ENCODE assay signal across 8 mouse cellular contexts in the genomic region with DNA sequence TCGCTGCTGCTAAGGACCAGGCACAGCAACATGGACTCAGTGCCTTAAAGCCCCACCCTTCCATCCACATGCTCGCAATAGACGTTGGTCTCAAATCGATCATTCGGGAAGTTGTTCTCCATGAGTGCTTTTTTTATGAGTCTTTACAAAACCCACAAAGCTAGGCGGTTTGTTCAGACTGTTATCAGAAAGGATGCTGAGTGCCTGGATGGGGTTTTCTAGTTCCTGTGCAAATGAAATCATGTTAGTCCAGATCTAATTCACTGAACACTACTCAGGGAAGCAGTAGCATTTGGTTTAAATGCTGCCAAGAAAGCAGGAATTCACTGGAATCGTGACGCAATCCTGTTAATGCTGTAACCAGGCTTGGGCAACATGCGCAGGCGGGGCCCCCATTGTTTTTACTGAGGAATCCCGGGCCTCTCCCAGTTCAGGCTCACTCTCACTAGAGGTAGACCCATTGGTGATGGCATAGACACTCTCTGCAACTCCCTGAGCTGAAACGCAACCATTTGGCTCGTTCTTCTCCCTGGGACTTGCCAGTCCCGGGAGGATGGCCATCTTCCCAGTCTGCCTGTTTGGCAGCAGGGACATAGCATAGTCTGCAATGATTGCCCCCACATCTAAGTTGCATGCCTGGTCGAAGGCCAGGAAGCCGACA. TPM values are rescaled to one million over a fixed set of nuclear protein-coding genes. Genes with fewer than 3 reads are reported as not detected.
DNase-seq lines count a peak whose midpoint lies in the region.

No protein-coding gene starts in this region.

- peak; percentile 14 for DNase-seq in kidney, adult 11 months
- DNase-seq in kidney, adult 9 months = no peak
- peak; percentile 13 for DNase-seq in MEL-GATA-1-ER (ENCODE audit: extremely low read depth, low read depth)
- DNase-seq in cerebellum, adult 8-10 months = peak; percentile 51
- peak; percentile 42 to 56 for DNase-seq in layer of hippocampus, postnatal 36 days
- DNase-seq in spleen, postnatal 10 days (ENCODE audit: low spot score in 2 of 2) = no peak
- DNase-seq in retina, embryonic 14.5 days (ENCODE audit: low spot score) = no peak
- DNase-seq in urinary bladder, postnatal 10 days (ENCODE audit: low spot score) = no peak

RNA-seq across cellular contexts. Expression of a gene that starts 24.6 kb away (rescaled TPM):
- 10 to 100 TPM; 12.0 to 12.4 TPM for total RNA-seq in layer of hippocampus, postnatal 36 days (2021)

RNA-seq across cellular contexts. Expression of a gene that starts 45.2 kb away (rescaled TPM):
- under 1 TPM; 0.46 to 0.47 TPM for total RNA-seq in layer of hippocampus, postnatal 36 days (2021)

RNA-seq across cellular contexts. Expression of a gene that starts 45.6 kb away (rescaled TPM):
- total RNA-seq in layer of hippocampus, postnatal 36 days (2021) = 1 to 10 TPM; 6.2 to 6.4 TPM

RNA-seq across cellular contexts. Expression of a gene that starts 52.5 kb away (rescaled TPM):
- 10 to 100 TPM; 19.9 to 28.7 TPM for total RNA-seq in layer of hippocampus, postnatal 36 days (2021)

Comparison
In these comparisons a context has a peak if more than half of its experiments do, and no peak if none do; other contexts are left out.
1. DNase-seq: peak in kidney, adult 11 months (single experiment), MEL-GATA-1-ER (single experiment), cerebellum, adult 8-10 months (single experiment) and layer of hippocampus, postnatal 36 days (2 of 2); none in kidney, adult 9 months (single experiment), spleen, postnatal 10 days (0 of 2), retina, embryonic 14.5 days (single experiment) and urinary bladder, postnatal 10 days (single experiment).